1 mouse cellular context compared by ENCODE assay signal in genomic region chr7:5057804-5058203, GRCm38 (mm10).
A peak's percentile ranks its signal among the peaks of the same experiment; 100 is the strongest.
TF ChIP-seq lines count a peak whose summit lies in the region.

No protein-coding gene starts in this region.

TF ChIP-seq in CH12.LX, 34 proteins besides CTCF, POLR2A, EP300 and RAD21 (continued from another document):
- TF ChIP-seq ZNF384 (IDR thresholded peaks at IDR 0.05; ENCODE audit: low read depth, low read length): no peak
- TF ChIP-seq ETS1 (conservative IDR thresholded peaks at IDR 0.05; ENCODE audit: low read depth, low read length): no peak
- TF ChIP-seq CHD1 (IDR thresholded peaks at IDR 0.05; ENCODE audit: low read depth, low read length): no peak
- TF ChIP-seq PAX5 (IDR thresholded peaks at IDR 0.05; ENCODE audit: low read length): no peak
- peak; percentile 86 for TF ChIP-seq MAX (IDR thresholded peaks at IDR 0.05; ENCODE audit: low read length)
- TF ChIP-seq SMC3 (IDR thresholded peaks at IDR 0.05; ENCODE audit: low read depth, low read length): peak; percentile 47
